Mouse (Mus musculus) myocyte (in vitro differentiated cells): ENCODE measurements around the gene Ccin. TPM values are rescaled to one million over a fixed set of nuclear protein-coding genes. Genes with fewer than 3 reads are reported as not detected.

Source experiments
- H3K27me3 ChIP-seq: one replicate; pipeline ENCODE4 v1.6.1; 2011; ENCODE audit not compliant: control insufficient read depth, insufficient read depth, insufficient read length
- H3K36me3 ChIP-seq: one replicate; pipeline ENCODE4 v1.6.1; 2011; ENCODE audit not compliant: control insufficient read depth, insufficient read depth
- H3K4me2 ChIP-seq: one replicate; pipeline ENCODE4 v1.6.1; 2011; ENCODE audit warnings: low read depth, control low read depth
- H3K4me3 ChIP-seq: one replicate; pipeline ENCODE4 v1.5.1; 2011; ENCODE audit warnings: mild to moderate bottlenecking, control low read depth, moderate library complexity
- H3K79me2 ChIP-seq: one replicate; pipeline ENCODE4 v1.6.1; 2011; ENCODE audit not compliant: control insufficient read depth, insufficient read depth
- H3ac ChIP-seq: one replicate; pipeline ENCODE4 v1.6.1; 2011; ENCODE audit not compliant: control insufficient read depth, insufficient read length
- CEBPB ChIP-seq: IDR thresholded peaks from 2 replicates; pipeline ENCODE4 v1.6.1; 2011; ENCODE audit warnings: mild to moderate bottlenecking, moderate library complexity; ENCODE audit not compliant: poor library complexity, insufficient read depth, severe bottlenecking
- E2F4 ChIP-seq: IDR thresholded peaks from one replicate; pipeline ENCODE4 v1.6.1; 2011; ENCODE audit warnings: mild to moderate bottlenecking, control low read depth, moderate library complexity; ENCODE audit not compliant: insufficient read depth
- MAX ChIP-seq: IDR thresholded peaks from one replicate; pipeline ENCODE4 v1.6.1; 2011; ENCODE audit warnings: low read depth, mild to moderate bottlenecking, control low read depth
- MYOD1 ChIP-seq, 3 experiments: IDR thresholded peaks; one replicate each; pipeline ENCODE4 v1.6.1; 2011; ENCODE audit warnings: control low read depth in 2 of 3, low read depth in 2 of 3, mild to moderate bottlenecking in 2 of 3, moderate library complexity in 1 of 3; ENCODE audit not compliant: insufficient read length in 2 of 3, control insufficient read depth in 1 of 3
- MYOG ChIP-seq, 3 experiments: IDR thresholded peaks; one replicate each; pipeline ENCODE4 v1.6.1; 2011; ENCODE audit warnings: control low read depth in 2 of 3, low read depth in 2 of 3, mild to moderate bottlenecking in 2 of 3; ENCODE audit not compliant: insufficient read length in 2 of 3, control insufficient read depth in 1 of 3, insufficient read depth in 1 of 3
- POLR2A ChIP-seq: IDR thresholded peaks from one replicate; pipeline ENCODE4 v1.6.1; 2011; ENCODE audit warnings: low read depth, mild to moderate bottlenecking, control low read depth, moderate library complexity; ENCODE audit not compliant: insufficient read length
- POLR2AphosphoS2 ChIP-seq: IDR thresholded peaks from one replicate; pipeline ENCODE4 v1.6.1; 2011; ENCODE audit warnings: low read depth, control low read depth; ENCODE audit not compliant: insufficient read length
- REST ChIP-seq: IDR thresholded peaks from one replicate; pipeline ENCODE4 v1.6.1; 2011; ENCODE audit warnings: mild to moderate bottlenecking, control low read depth, moderate library complexity; ENCODE audit not compliant: insufficient read depth, insufficient read length
- SRF ChIP-seq: IDR thresholded peaks from one replicate; pipeline ENCODE4 v1.6.1; 2011; ENCODE audit warnings: low read depth; ENCODE audit not compliant: control insufficient read depth, insufficient read length
- TCF12 ChIP-seq: IDR thresholded peaks from one replicate; pipeline ENCODE4 v1.6.1; 2011; ENCODE audit warnings: mild to moderate bottlenecking, control low read depth; ENCODE audit not compliant: poor library complexity, insufficient read depth, severe bottlenecking
- TCF3 ChIP-seq: IDR thresholded peaks from one replicate; pipeline ENCODE4 v1.6.1; 2011; ENCODE audit warnings: low read depth, control low read depth; ENCODE audit not compliant: insufficient read length
- USF1 ChIP-seq: IDR thresholded peaks from one replicate; pipeline ENCODE4 v1.6.1; 2011; ENCODE audit warnings: low read depth, mild to moderate bottlenecking, control low read depth, moderate library complexity
- polyA plus RNA-seq: library from polyadenylated mRNA; unstranded; fragments of >200 nt; fragmentation: generic; extraction: Trizol; gene quantifications from one replicate; pipeline ENCODE4 v1.2.1, GENCODE M21; 2012; ENCODE audit warnings: missing spikeins

The Ccin gene
- polyA plus RNA-seq, 1 experiment: 0.22 TPM

GRCm38 (mm10) chr4:43974914-43975616 is 8.2 kb upstream of the Ccin start:
- Histone ChIP-seq H3K36me3 (peaks cover 46% of the 10 kb centered on the region), H3K4me2 (no peak overlapping the region), H3K79me2 (peaks cover 29% of the 10 kb centered on the region), H3K4me3 (no peak overlapping the region), H3ac (no peak overlapping the region), H3K27me3 (no peaks in the 10 kb centered on the region)
- no peak for TF ChIP-seq MAX
- TF ChIP-seq CEBPB: no peak
- TF ChIP-seq POLR2A: no peak
- TF ChIP-seq USF1: no peak
- no peak for TF ChIP-seq TCF3
- no peak for TF ChIP-seq E2F4
- TF ChIP-seq MYOD1 (IDR thresholded peaks at IDR 0.05; ENCODE audit: control insufficient read depth in 1 of 3, insufficient read length in 2 of 3, low read depth in 2 of 3): no peak
- TF ChIP-seq MYOG (IDR thresholded peaks at IDR 0.05; ENCODE audit: control insufficient read depth in 1 of 3, insufficient read depth in 1 of 3, insufficient read length in 2 of 3, low read depth in 2 of 3): no peak
- no peak for TF ChIP-seq SRF
- TF ChIP-seq REST: no peak
- TF ChIP-seq POLR2AphosphoS2: no peak

GRCm38 (mm10) chr4:43976223-43976740 is 7.0 kb upstream of the Ccin start:
- TF ChIP-seq E2F4 (no peak), SRF (no peak), CEBPB (no peak), USF1 (no peak), REST (no peak), POLR2AphosphoS2 (no peak), TCF12 (no peak), MYOD1 (IDR thresholded peaks at IDR 0.05; ENCODE audit: control insufficient read depth in 1 of 3, insufficient read length in 2 of 3, low read depth in 2 of 3) (no peak), POLR2A (no peak)
- Histone ChIP-seq H3K4me2 (peak overlapping the region; percentile 16), H3K27me3 (no peaks in the 10 kb centered on the region), H3K4me3 (no peak overlapping the region), H3ac (no peak overlapping the region), H3K79me2 (peaks cover 26% of the 10 kb centered on the region), H3K36me3 (peaks cover 44% of the 10 kb centered on the region)

DNA sequence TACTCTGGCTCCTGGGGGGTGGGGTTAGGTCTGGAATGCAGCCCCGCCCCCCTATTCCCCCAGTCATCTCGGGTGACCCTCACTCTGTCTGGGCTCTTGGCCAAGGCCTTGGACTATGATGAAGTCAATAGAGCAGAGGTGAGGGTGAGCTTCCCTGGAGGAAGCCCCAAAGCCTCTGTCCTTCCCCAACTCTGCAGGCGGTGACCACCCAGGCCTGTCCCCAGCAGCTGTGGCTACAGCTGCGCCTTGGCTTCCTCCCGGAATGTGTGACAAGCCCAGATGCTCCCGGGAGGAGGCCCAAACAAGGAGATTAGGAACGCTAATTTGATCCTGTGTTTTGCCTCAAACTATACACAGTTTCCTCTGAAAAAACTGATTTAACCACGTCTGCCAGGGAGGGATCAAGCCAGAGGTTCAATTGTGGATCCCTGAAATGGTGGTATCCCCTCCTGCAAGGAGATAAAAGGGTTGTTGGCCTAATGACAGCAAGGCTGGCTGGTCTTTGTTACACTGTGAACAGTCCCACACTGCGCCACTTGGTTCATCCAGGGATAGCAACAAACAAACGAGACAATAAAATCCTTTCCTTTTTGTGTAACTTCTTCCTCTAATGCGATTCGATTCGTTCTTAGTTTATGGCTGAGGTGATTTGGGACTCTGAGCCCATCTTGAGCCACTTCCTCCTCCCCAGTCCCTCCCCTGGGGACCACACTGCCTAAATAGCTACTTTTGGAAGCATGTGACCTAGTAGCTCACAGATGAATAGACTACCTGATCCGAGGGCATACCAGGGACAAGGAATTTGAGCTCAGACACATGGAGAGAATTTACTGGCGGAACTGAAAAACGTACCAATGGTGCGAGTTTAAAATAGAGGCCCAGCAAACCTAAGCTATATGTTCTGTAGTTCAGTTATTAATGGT is 4.5 kb upstream of the Ccin start:
- peaks cover 13% of the 10 kb centered on the region for H3K79me2 ChIP-seq
- no peaks in the 10 kb centered on the region for H3K27me3 ChIP-seq
- no peak for TF ChIP-seq POLR2AphosphoS2
- peak; percentile 39 for TF ChIP-seq SRF
- no peak for TF ChIP-seq USF1
- TF ChIP-seq POLR2A: no peak
- TF ChIP-seq CEBPB: no peak
- peak; percentile 84 for TF ChIP-seq TCF3
- peak; percentile 4 to 94 (median 91) for TF ChIP-seq MYOD1 (IDR thresholded peaks at IDR 0.05; ENCODE audit: control insufficient read depth in 1 of 3, insufficient read length in 2 of 3, low read depth in 2 of 3)
- TF ChIP-seq E2F4: no peak
- TF ChIP-seq TCF12: peak; percentile 48
- peak; percentile 51 to 93 (median 81) for TF ChIP-seq MYOG (IDR thresholded peaks at IDR 0.05; ENCODE audit: control insufficient read depth in 1 of 3, insufficient read depth in 1 of 3, insufficient read length in 2 of 3, low read depth in 2 of 3)
- TF ChIP-seq REST: no peak
- TF ChIP-seq MAX: no peak
- H3K4me2 ChIP-seq: peak overlapping the region; percentile 3
- H3K4me3 ChIP-seq: no peak overlapping the region
- no peak overlapping the region for H3ac ChIP-seq
- peaks cover 26% of the 10 kb centered on the region for H3K36me3 ChIP-seq

GRCm38 (mm10) chr4:43979746-43980145 is 3.5 kb upstream of the Ccin start:
- H3K36me3 ChIP-seq: peaks cover 25% of the 10 kb centered on the region
- H3K4me3 ChIP-seq: no peak overlapping the region
- H3K27me3 ChIP-seq: no peaks in the 10 kb centered on the region
- H3K4me2 ChIP-seq: no peak overlapping the region
- peak in 2 of 3 experiments; percentile 9 to 20 for TF ChIP-seq MYOD1 (IDR thresholded peaks at IDR 0.05; ENCODE audit: control insufficient read depth in 1 of 3, insufficient read length in 2 of 3, low read depth in 2 of 3)
- TF ChIP-seq TCF12: no peak
- TF ChIP-seq MYOG (IDR thresholded peaks at IDR 0.05; ENCODE audit: control insufficient read depth in 1 of 3, insufficient read depth in 1 of 3, insufficient read length in 2 of 3, low read depth in 2 of 3): peak in 1 of 3 experiments; percentile 65
- TF ChIP-seq POLR2AphosphoS2: peak; percentile 58
- H3ac ChIP-seq: no peak overlapping the region
- H3K79me2 ChIP-seq: peaks cover 5% of the 10 kb centered on the region
